Mouse (Mus musculus) lung, postnatal 25 days (tissue): ENCODE measurements around the gene Ccdc34.

Experiments
- DNase-seq: peaks from one replicate; pipeline ENCODE4 v3.0.0; 2022; ENCODE audit warnings: low spot score

The Ccdc34 gene

GRCm38 (mm10) chr2:110017616-110018505, at the start of gene Ccdc34:
Gene Ccdc34, plus strand, starts transcription at chr2:110017817.
- peak; percentile 91 for DNase-seq

GRCm38 (mm10) chr2:109969381-109969780, 48.2 kb upstream of the Ccdc34 start:
- DNase-seq, result no peak

DNA sequence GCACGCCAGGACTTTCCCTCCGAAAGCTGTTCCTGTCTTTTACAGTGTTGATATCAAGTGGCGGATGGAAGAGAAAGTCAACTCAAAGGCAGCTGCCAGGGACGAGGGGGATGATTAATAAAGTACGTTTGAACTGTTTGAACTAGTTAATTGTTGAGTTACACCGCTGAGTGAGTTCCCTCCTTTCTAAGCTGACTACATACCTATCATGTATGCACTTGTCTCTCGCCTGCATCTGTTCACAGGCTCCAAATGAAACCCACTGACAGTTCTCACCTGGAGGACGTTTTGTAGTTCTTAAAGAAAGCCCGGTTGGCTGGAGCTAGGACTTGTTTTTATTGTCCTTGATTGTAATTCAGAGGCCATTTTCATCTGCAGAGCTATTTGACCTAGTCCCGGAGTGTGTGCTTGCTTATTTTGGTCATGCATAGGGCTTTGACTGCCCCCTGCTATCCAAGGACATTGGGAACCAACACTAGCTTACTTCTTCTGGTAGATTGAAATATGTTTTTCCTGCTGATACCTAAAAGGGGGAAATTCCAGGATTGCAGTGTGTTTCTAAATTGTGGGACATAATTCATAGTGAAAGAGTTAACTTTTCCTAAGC, 47.6 kb upstream of the Ccdc34 start:
- no peak for DNase-seq

DNA sequence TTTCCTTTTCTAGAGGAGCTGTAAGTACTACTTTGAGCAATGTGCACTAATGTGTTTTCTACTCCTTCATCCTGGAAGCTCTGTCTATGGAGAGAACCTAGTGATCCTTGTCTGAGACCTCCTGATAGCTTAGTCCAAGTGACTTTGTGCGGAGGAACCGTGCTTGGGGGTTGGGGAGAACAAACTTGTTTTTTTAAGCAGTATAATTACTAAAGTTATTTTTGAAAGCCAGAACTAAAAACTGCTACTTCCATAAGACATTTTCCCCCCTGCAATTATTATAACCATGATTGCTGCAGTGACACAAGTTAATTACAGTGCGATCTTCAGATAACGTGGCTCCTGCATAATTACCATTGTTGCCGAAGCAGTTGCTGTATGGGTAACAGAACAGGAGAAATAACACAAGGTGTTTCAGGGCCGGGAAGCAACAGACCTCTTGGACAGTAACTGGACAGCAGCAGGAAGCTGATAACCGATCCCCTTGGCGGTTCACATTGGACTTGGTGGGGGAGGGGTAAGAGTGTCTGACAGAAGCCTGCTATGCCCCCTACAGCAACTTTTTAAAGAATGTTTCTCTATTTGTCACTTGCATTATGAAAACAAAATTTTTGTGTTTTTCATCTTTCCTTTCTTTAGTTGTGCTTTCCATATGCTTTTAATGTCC, 46.7 kb upstream of the Ccdc34 start:
- no peak for DNase-seq

- DNase-seq, result no peak
These were observed 45.3 kb upstream of the Ccdc34 start for GRCm38 (mm10) chr2:109972310-109972709.

GRCm38 (mm10) chr2:109972922-109973321, 44.7 kb upstream of the Ccdc34 start:
- no peak for DNase-seq

DNA sequence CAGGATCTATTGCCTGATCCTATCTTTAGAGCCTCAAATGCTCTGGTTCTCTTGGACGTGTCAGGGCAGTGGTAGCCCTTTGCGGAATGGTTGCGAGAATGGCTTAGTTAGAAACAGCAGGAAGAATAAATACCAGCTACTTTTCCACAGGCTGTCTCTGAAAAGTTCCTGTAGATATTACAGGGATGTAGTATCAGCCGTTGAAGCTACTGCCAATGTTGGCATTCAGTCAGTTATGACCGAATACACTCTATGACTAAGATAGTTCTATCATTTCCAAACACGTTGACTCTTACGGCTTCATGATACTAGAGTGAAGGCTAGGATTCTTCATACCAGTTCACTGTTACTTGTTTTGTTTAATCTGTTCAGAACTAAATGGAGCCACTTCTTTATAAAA, 42.8 kb upstream of the Ccdc34 start:
- no peak for DNase-seq

- DNase-seq, result no peak
These were observed 41.4 kb upstream of the Ccdc34 start for GRCm38 (mm10) chr2:109976181-109976580.

GRCm38 (mm10) chr2:109977322-109977721, 40.3 kb upstream of the Ccdc34 start:
- DNase-seq, result no peak

- no peak for DNase-seq
These were observed 38.4 kb upstream of the Ccdc34 start for GRCm38 (mm10) chr2:109979209-109979608.

DNA sequence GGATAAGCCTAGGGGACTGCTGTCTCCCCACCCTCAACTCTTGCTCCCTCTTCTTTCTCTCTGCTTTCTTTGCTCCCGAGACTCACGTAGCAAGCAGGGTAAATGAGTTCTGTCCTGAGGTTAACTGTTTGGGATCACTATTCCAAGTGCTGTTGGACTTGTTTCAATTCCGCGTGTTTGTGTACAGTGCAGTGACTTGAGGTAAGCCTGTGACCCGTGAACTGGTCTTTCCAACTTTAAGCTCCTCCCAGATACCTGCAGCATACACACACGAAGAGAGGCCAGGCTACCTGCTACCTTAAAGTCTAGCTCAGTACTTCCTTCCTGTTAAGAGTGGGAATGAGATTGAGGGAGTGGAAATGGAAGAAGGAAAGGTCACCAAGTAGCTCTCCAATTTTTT, 34.2 kb upstream of the Ccdc34 start:
- DNase-seq, result no peak

- DNase-seq, result no peak
These were observed 32.7 kb upstream of the Ccdc34 start for GRCm38 (mm10) chr2:109984930-109985329.

DNA sequence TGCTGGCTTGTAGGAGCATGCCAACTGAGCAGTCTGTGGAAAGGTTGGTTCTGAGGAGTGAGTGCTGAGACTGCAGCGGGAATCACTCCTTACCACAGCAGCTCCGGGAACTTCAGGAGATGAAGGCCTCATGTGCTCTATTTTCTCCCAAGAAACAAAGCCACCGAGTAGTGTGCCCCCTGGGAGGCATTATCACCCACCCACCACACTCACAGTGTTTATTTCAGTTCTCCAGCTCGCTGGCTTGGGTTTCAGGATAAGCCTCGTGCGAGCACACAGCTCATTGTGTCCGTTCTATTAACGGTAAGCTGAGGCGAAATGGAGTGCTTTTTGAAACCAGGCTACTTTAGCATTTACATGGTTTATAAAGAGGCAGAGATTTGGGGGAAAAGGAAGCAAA, 32.1 kb upstream of the Ccdc34 start:
- DNase-seq, result no peak

GRCm38 (mm10) chr2:109986036-109986785, 31.4 kb upstream of the Ccdc34 start:
- no peak for DNase-seq

DNA sequence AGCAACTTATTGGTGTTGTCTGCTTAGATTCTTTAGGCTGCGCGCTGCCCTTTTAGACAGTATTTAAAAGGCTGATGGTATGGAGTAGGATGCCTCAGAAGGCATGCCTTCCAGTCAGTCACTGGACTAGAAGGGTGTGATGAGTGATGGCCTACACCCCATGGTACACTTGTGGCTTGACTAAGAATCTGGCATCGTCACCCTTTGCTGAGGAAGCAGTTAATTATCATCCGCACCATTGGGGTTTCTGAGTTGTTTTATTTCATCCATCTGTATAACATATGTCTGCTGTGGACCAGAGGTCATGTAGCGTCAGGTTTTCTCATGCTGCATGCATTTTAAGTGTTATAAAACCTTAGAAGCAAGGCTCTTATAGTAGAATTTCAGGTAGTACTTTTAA, 29.7 kb upstream of the Ccdc34 start:
- DNase-seq, result no peak

DNA sequence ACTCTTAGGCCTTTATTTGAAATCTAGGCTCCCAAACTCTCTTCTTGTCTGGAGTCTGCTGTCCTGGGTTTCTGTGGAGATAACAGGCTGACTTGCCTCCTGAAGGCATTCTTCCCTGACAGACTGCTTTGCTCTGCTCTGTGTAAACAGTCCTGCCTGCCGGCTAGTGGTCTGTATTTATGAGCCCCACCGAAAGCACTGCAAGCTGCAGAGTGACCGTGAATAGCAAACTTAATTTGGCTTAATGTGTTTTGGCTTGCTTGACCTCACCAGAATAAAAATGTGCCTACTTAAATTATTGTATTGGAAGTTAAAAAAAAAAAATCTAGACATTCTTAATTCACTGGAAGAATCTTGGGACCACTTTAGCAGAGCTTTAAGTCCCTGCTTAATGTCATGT, 28.4 kb upstream of the Ccdc34 start:
- no peak for DNase-seq

DNA sequence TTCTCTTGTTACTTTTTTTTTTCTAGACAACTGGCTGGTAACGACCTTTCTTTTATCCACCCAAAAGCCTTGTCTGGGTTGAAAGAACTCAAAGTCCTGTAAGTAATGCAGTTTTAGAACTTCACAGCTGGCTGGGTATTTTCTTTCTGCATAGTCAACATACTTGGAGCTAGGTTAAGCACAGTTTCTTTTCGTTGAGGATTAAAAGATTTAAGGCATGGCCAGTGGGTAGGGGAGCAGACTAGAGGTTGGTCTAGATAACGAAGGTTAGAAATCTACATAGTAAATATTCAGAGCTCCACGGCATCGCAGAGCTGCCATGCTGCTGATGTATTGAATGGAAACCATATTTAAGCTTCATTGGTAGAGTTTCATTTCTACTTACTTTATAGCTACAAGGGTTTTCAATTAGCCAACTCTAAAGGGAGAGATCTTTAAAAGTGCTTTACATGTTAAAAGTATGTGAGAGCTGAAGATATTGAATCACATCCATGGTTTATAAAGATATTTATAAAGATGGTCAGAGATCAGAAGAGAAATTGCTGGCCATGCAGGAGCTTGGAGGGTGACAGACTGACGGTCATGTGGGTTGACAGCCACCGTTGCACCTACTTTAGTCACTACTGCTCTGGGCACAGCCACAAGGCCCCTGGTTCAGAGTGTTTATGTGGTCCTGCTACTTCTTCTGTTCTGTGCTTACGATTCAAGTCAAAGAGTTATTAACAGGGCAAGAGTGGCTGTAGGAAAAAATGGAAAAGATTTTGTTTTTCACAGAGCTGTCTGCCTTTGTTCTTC, 27.7 kb upstream of the Ccdc34 start:
- no peak for DNase-seq

DNA sequence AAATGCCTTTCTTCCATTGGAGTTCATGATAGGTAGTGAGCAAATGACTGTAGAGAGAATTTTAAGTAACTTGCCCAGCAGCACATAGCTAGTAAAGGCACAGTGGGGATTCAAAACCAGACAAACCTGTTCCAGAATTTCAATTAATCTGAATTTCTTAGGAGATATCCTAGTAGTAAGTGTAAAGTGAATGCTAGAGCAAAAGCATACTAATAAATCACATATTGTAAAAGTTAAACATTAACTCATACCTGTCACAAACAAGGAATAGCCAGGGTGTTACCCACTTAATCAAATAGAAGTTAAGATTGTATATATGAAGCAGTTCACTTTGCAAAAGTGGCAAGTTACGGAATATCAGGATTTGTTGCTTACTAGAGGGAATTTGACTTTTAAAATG, 25.9 kb upstream of the Ccdc34 start:
- no peak for DNase-seq

DNA sequence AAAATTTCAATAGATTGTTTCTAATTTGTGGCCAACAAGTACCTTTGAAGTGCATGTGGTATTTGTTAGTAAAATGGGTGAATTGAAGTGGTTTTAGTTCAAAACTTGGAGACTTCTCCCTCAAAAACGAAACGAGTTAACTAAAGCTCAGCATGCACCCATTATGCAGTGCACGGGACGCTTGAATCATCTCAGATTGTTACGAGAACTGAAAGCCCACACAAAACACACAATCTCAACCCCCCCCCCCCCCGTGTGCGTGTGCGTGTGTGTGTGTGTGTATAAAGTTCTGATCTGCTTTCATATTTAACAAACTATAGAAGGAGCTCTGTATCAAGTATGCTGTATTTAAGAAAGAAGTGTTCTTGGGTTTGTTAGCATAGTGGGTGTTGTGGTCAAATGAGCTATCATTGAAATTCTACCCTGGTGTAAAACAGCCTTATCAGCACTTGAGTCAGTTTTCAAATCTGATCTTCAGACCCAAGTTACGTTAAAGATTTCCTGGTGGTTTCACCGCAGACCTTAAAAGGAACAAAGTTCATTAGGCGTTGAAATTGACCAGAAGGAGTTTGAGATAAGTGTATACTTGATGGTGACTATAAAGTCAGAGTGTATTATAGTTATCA, 25.1 kb upstream of the Ccdc34 start:
- DNase-seq, result no peak

DNA sequence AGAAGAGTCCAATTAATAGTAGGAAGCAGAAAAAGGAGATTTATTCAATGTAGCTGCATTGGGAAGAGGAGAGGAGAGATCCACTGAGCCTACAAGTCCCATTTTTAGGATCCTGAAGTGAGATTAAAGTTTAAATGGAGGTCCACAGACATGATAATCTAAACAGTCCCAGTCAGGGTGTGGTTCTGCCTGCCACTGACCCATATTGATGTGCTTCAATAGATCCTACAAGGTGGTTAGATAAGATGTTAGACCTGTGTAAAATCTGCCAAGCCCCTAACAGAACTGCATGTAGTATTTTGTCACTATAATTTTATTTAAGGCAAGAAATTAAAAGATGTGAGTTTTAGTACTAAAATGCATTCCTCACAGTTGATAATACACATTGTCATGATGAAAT, 24.2 kb upstream of the Ccdc34 start:
- DNase-seq, result no peak

- DNase-seq, result no peak
These were observed 22.6 kb upstream of the Ccdc34 start for GRCm38 (mm10) chr2:109995061-109995460.
